Mouse (Mus musculus) myocyte (in vitro differentiated cells): Measurements from ENCODE around the gene Ahrr. TPM values are rescaled to one million over a fixed set of nuclear protein-coding genes. Genes with fewer than 3 reads are reported as not detected.

Experiments used
- H3K27me3 ChIP-seq: one replicate; pipeline ENCODE4 v1.6.1; 2011; ENCODE audit not compliant: control insufficient read depth, insufficient read depth, insufficient read length
- H3K36me3 ChIP-seq: one replicate; pipeline ENCODE4 v1.6.1; 2011; ENCODE audit not compliant: control insufficient read depth, insufficient read depth
- H3K4me2 ChIP-seq: one replicate; pipeline ENCODE4 v1.6.1; 2011; ENCODE audit warnings: low read depth, control low read depth
- H3K4me3 ChIP-seq: one replicate; pipeline ENCODE4 v1.5.1; 2011; ENCODE audit warnings: mild to moderate bottlenecking, control low read depth, moderate library complexity
- H3K79me2 ChIP-seq: one replicate; pipeline ENCODE4 v1.6.1; 2011; ENCODE audit not compliant: control insufficient read depth, insufficient read depth
- H3ac ChIP-seq: one replicate; pipeline ENCODE4 v1.6.1; 2011; ENCODE audit not compliant: control insufficient read depth, insufficient read length
- CEBPB ChIP-seq: IDR thresholded peaks from 2 replicates; pipeline ENCODE4 v1.6.1; 2011; ENCODE audit warnings: mild to moderate bottlenecking, moderate library complexity; ENCODE audit not compliant: poor library complexity, insufficient read depth, severe bottlenecking
- E2F4 ChIP-seq: IDR thresholded peaks from one replicate; pipeline ENCODE4 v1.6.1; 2011; ENCODE audit warnings: mild to moderate bottlenecking, control low read depth, moderate library complexity; ENCODE audit not compliant: insufficient read depth
- MAX ChIP-seq: IDR thresholded peaks from one replicate; pipeline ENCODE4 v1.6.1; 2011; ENCODE audit warnings: low read depth, mild to moderate bottlenecking, control low read depth
- MYOD1 ChIP-seq, 3 experiments: IDR thresholded peaks; one replicate each; pipeline ENCODE4 v1.6.1; 2011; ENCODE audit warnings: control low read depth in 2 of 3, low read depth in 2 of 3, mild to moderate bottlenecking in 2 of 3, moderate library complexity in 1 of 3; ENCODE audit not compliant: insufficient read length in 2 of 3, control insufficient read depth in 1 of 3
- MYOG ChIP-seq, 3 experiments: IDR thresholded peaks; one replicate each; pipeline ENCODE4 v1.6.1; 2011; ENCODE audit warnings: control low read depth in 2 of 3, low read depth in 2 of 3, mild to moderate bottlenecking in 2 of 3; ENCODE audit not compliant: insufficient read length in 2 of 3, control insufficient read depth in 1 of 3, insufficient read depth in 1 of 3
- POLR2A ChIP-seq: IDR thresholded peaks from one replicate; pipeline ENCODE4 v1.6.1; 2011; ENCODE audit warnings: low read depth, mild to moderate bottlenecking, control low read depth, moderate library complexity; ENCODE audit not compliant: insufficient read length
- POLR2AphosphoS2 ChIP-seq: IDR thresholded peaks from one replicate; pipeline ENCODE4 v1.6.1; 2011; ENCODE audit warnings: low read depth, control low read depth; ENCODE audit not compliant: insufficient read length
- REST ChIP-seq: IDR thresholded peaks from one replicate; pipeline ENCODE4 v1.6.1; 2011; ENCODE audit warnings: mild to moderate bottlenecking, control low read depth, moderate library complexity; ENCODE audit not compliant: insufficient read depth, insufficient read length
- SRF ChIP-seq: IDR thresholded peaks from one replicate; pipeline ENCODE4 v1.6.1; 2011; ENCODE audit warnings: low read depth; ENCODE audit not compliant: control insufficient read depth, insufficient read length
- TCF12 ChIP-seq: IDR thresholded peaks from one replicate; pipeline ENCODE4 v1.6.1; 2011; ENCODE audit warnings: mild to moderate bottlenecking, control low read depth; ENCODE audit not compliant: poor library complexity, insufficient read depth, severe bottlenecking
- TCF3 ChIP-seq: IDR thresholded peaks from one replicate; pipeline ENCODE4 v1.6.1; 2011; ENCODE audit warnings: low read depth, control low read depth; ENCODE audit not compliant: insufficient read length
- USF1 ChIP-seq: IDR thresholded peaks from one replicate; pipeline ENCODE4 v1.6.1; 2011; ENCODE audit warnings: low read depth, mild to moderate bottlenecking, control low read depth, moderate library complexity
- polyA plus RNA-seq: library from polyadenylated mRNA; unstranded; fragments of >200 nt; fragmentation: generic; extraction: Trizol; gene quantifications from one replicate; pipeline ENCODE4 v1.2.1, GENCODE M21; 2012; ENCODE audit warnings: missing spikeins

Ahrr gene
- polyA plus RNA-seq, 1 experiment = 0.19 TPM

DNA sequence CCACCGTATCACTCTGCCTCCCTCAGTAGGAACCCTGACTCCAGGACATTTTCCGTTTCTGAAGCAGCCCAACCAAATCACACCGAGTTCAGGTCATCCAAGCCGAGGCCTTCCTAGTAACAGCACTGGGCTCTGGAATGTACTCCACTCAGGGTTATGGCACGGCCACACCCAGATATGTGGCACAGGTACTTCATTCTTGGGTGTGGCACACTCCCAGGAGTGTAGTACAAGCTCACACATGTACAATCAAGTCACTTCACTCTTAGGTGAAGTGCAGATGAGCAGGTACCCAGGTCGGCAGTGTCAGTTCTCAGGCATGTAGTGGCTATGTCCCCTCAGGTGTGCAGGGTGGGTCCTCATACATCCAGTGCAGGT lies 9.5 kb upstream of the Ahrr start:
- peaks cover 21% of the 10 kb centered on the region for H3K36me3 ChIP-seq
- H3K27me3 ChIP-seq = no peaks in the 10 kb centered on the region
- H3K4me2 ChIP-seq = no peak overlapping the region
- no peak overlapping the region for H3ac ChIP-seq
- TF ChIP-seq MYOD1 (IDR thresholded peaks at IDR 0.05; ENCODE audit: control insufficient read depth in 1 of 3, insufficient read length in 2 of 3, low read depth in 2 of 3) (no peak), REST (no peak), TCF3 (no peak), MYOG (IDR thresholded peaks at IDR 0.05; ENCODE audit: control insufficient read depth in 1 of 3, insufficient read depth in 1 of 3, insufficient read length in 2 of 3, low read depth in 2 of 3) (no peak), MAX (no peak), POLR2AphosphoS2 (no peak), E2F4 (no peak), TCF12 (no peak), USF1 (no peak), CEBPB (no peak), POLR2A (no peak), SRF (no peak)
- no peak overlapping the region for H3K4me3 ChIP-seq
- H3K79me2 ChIP-seq = no peaks in the 10 kb centered on the region

DNA sequence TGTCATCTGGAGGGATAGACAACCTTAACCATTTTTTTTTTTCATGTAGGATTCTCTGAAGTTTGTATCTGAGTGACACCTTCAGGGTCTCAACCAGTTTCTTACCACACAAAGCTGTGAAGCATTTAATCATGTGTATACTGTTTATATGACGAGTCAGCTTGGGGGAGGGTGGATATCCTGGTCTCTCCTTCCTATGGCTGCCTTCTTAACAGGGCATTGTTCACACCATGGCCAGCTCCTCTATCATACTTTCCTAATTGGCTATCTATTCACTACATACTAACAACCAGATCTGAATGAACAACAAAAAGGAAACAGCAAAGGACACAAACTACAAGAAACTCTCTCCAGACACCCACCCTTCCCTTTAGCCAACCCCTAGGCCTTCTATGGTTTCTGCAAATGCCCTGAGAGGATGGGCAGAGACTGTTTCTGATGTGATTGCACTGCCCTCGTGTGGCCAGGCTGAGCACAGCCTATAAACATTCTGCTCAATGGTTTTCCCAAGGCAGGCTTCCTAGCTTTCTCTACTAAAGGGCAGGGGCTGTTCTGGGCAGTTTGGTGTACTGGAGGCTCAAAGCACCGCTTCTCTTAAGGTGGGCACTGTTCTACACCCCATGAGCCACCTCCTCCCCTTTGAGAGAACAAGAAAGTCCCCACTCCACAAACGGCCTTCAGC lies 8.9 kb upstream of the Ahrr start:
- Histone ChIP-seq H3K27me3 (no peaks in the 10 kb centered on the region), H3K79me2 (no peaks in the 10 kb centered on the region), H3K4me3 (no peak overlapping the region), H3K36me3 (peaks cover 18% of the 10 kb centered on the region), H3ac (no peak overlapping the region), H3K4me2 (no peak overlapping the region)
- TF ChIP-seq SRF = no peak
- no peak for TF ChIP-seq MYOG (IDR thresholded peaks at IDR 0.05; ENCODE audit: control insufficient read depth in 1 of 3, insufficient read depth in 1 of 3, insufficient read length in 2 of 3, low read depth in 2 of 3)
- TF ChIP-seq POLR2AphosphoS2 = no peak
- TF ChIP-seq TCF12 = no peak
- no peak for TF ChIP-seq E2F4
- no peak for TF ChIP-seq USF1
- no peak for TF ChIP-seq TCF3
- no peak for TF ChIP-seq MAX
- no peak for TF ChIP-seq REST
- TF ChIP-seq POLR2A = no peak
- TF ChIP-seq CEBPB = no peak

DNA sequence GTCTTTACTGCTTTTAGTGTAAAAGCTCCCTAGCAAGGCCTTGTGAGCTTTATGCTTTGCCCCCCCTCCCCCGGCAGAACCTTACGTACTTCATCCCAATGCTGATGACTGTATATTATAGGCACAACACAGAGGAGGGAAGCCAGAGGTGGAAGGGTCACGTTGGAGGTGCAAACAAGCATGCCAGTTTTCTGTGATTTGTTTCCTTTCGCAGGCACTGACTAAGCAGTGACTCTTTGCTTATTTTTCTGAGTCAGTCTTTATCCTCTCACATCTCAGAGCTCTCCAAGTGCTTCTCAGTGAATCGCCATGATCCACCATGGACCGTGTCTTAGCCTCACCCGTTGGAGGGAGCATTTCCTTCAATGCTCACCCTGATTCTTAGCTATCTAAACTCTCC lies 4.2 kb upstream of the Ahrr start:
- Histone ChIP-seq H3K4me3 (no peak overlapping the region), H3ac (no peak overlapping the region), H3K4me2 (no peak overlapping the region), H3K36me3 (no peaks in the 10 kb centered on the region), H3K27me3 (no peaks in the 10 kb centered on the region), H3K79me2 (no peaks in the 10 kb centered on the region)
- no peak for TF ChIP-seq POLR2AphosphoS2
- no peak for TF ChIP-seq E2F4
- no peak for TF ChIP-seq MAX
- TF ChIP-seq SRF = no peak

- Histone ChIP-seq H3K79me2 (no peaks in the 10 kb centered on the region), H3K4me3 (no peak overlapping the region), H3K4me2 (no peak overlapping the region), H3K36me3 (no peaks in the 10 kb centered on the region), H3ac (no peak overlapping the region), H3K27me3 (no peaks in the 10 kb centered on the region)
- TF ChIP-seq SRF (no peak), POLR2AphosphoS2 (no peak), TCF12 (no peak), MAX (no peak), MYOD1 (IDR thresholded peaks at IDR 0.05; ENCODE audit: control insufficient read depth in 1 of 3, insufficient read length in 2 of 3, low read depth in 2 of 3) (no peak), POLR2A (no peak), REST (no peak), CEBPB (no peak), TCF3 (no peak), USF1 (no peak), MYOG (IDR thresholded peaks at IDR 0.05; ENCODE audit: control insufficient read depth in 1 of 3, insufficient read depth in 1 of 3, insufficient read length in 2 of 3, low read depth in 2 of 3) (no peak), E2F4 (no peak)
These were observed 2.5 kb downstream of the Ahrr start for GRCm38 (mm10) chr13:74289646-74290045.

DNA sequence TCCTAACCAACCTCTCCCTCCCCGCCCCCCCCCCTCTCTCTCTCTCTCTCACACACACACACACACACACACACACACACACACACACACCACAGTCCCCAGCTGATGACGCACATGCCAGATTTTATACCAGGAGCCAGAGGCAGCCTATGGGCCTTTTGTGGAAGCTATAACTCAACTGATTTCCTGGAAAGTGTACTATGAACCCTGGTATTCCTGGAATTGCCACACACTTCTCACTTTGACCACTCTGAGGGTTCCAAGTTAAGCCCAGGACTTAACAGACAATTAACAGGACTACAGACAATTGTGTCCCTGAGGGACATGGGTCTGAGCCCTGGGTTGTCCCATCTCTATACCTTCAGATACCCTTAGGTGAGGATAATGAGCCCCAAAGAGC lies 9.8 kb downstream of the Ahrr start:
- H3K4me2 ChIP-seq = no peak overlapping the region
- no peak overlapping the region for H3K4me3 ChIP-seq
- H3K79me2 ChIP-seq = no peaks in the 10 kb centered on the region
- no peak overlapping the region for H3ac ChIP-seq
- no peaks in the 10 kb centered on the region for H3K36me3 ChIP-seq
- TF ChIP-seq TCF3 (no peak), USF1 (no peak), MAX (no peak)
- no peaks in the 10 kb centered on the region for H3K27me3 ChIP-seq
